Mouse (Mus musculus) cerebellum, adult 8-10 months (tissue): Measurements from ENCODE around the gene Vmn2r26.
"Not testable (repeated sequence)": the region's sequence is repeated elsewhere in the genome, so short reads cannot be mapped to it uniquely, and the experiment has no call there.

ENCODE experiments used
- DNase-seq: peaks from one replicate; pipeline ENCODE4 v3.0.0; 2022

Vmn2r26 gene

DNA sequence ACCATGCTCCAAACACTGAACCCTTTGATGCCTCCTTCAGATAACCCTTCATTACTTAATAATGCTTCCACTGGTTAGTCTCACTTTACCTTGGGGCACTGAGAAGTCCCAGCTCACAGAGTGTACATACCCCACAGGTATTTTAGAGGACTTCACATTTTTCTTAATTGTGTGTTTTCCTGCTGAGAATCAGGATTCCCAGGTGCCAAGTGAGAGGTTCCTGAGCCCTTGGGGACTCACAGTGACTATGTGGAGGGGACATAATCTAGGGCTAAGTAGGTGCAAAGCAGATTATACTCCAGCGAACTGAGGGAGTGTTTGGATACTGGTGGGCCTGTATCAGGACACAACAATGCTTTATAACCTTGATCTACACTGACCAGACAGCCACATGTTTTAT lies at the start of gene Vmn2r26:
TSS of gene Vmn2r26 (plus strand) at position 301 of the 400 bp plus-strand sequence.
- DNase-seq = not testable (repeated sequence)

DNA sequence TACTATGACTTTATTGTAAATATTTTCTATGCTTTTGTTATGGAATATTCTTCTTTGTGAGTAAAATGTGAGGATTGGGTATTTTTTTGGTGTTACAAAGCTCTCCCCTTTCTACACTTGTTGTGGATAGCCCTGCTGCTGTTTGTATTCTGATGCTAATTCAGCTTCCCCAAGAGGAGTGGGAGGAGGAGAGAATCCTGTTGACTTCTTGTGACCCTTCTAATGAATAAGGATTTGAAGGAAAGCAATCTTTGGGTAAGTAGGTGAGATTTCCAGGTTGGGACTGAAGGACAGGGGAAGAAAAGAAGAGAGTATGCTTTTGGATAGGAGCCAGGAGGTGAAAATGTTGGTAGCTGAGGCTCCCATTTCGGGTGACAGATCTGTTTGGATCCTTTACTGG lies 3.5 kb upstream of the Vmn2r26 start:
- DNase-seq = no peak

DNA sequence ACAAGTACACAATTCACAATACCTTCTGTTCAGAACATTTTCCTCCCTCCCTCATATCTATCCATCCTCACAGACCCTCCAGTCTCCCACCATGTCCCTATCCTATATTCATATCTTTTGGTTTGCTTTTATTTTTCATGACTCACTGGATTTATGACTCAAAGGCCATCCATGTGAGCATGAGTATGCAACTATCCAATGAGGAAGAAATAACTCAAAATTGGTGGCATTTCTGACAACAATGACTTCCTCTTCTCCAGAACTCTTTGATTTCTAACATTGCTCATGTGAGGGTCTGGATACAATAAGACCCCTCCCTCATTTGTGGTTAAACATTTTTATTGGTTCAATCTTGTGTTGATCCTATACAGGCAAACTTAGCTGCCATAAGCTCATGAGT lies 24.0 kb downstream of the Vmn2r26 start:
- DNase-seq = no peak

GRCm38 (mm10) chr6:124053611-124054010 lies 29.2 kb downstream of the Vmn2r26 start:
- not testable (repeated sequence) for DNase-seq

DNA sequence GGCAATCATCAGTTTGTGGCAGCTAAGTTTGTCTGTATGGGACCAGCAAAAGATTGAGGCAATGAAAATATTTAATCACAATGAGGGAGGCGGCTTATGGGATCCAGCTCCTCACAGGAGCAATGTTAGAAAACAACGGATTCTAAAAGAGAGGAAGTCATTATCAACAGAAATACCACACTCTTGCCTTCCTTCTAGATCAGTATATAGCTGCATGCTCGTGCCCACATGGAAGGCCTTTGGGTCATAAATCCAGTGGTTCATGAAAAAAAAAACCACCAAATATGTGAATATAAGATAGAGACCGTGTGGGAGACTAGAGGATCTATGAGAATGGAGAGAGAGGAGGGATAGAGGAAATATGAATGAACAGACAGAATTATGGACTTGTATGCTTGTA lies 78.0 kb downstream of the Vmn2r26 start:
- DNase-seq = no peak
